Mouse (Mus musculus): ENCODE data around the gene Zfp616. TPM values are rescaled to one million over a fixed set of nuclear protein-coding genes. Genes with fewer than 3 reads are reported as not detected.

Gene Zfp616
- polyA plus RNA-seq (2014; fragmentation: Illumina TruSeq; extraction: RNeasy Lipid Tissue Mini Kit (QIAGEN cat#74804); ENCODE audit: low replicate concordance) = not detected

DNA sequence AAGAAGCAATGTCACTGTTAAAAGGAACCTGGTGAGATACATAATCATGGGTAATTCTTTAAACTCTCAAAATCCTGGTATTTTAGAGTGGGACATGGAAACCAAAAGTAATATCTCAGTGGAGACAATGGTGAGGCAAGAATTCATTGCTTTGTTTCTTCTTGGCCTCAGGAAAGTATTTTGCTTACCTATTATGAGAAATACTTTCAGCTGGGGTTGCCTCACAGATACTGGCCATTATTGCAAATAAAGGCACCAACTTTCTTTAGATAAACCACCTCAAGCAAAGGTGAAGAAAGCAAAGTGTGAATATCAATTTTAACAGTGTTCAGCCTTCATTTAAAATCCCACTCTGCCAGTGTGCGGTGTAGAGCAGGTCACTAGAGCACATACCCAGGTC lies at the start of gene Zfp616:
TSS of gene Zfp616 (plus strand) at position 301 of the 400 bp plus-strand sequence.

DNA sequence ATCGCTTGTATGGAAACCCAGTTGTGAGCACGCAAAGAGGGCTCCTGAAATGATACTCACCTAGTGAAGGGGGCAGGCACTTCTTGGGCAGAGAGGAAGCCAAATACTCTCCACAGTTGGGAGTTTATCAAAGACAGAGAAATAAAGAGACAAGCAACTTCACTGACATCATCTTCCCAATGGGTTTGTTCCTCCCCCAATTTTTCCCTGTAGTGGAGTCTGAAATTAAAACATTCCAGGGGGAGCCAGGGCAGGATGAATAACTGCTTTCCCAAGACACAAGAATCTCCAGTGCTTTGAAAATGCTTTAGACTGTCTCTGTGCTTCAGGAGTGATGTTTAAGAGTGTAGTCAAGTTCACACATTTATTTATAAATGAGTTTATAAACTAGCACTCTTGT lies 13.3 kb upstream of the Zfp616 start, which contains the start of the genes Olfr139 and Olfr399:
TSS of gene Olfr139 (minus strand) at position 101 of the 400 bp plus-strand sequence.
TSS of gene Olfr399 (minus strand) at position 165 of the 400 bp plus-strand sequence.

DNA sequence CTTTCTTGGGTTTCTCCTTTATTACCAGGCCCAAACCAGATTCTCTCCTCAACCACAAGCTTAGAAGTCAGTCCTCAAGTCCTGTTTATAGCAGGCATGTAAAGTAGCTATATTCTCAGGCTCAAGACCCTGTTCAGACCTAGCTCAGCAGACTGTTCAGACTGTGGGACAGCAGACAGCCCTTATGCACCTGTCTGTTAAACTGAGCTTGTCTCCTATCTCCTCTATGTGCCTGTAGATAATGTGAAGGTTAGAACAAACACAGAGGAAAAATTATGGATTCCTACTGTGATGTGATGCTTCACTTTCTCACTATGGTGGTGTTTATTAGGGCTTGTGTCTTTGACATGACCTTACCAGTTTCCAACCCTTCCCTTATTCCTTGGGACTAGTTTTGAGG lies 43.7 kb downstream of the Zfp616 start, which contains the start of gene Olfr401:
TSS of gene Olfr401 (plus strand) at position 301 of the 400 bp plus-strand sequence.

Other genes starting within 250 kb of the Zfp616 start
- not detected for gene Olfr393, start 218.5 kb upstream of the Zfp616 start, polyA plus RNA-seq (2014; fragmentation: Illumina TruSeq; extraction: RNeasy Lipid Tissue Mini Kit (QIAGEN cat#74804); ENCODE audit: low replicate concordance)
- gene Olfr394, start 179.2 kb upstream of the Zfp616 start, polyA plus RNA-seq (2014; fragmentation: Illumina TruSeq; extraction: RNeasy Lipid Tissue Mini Kit (QIAGEN cat#74804); ENCODE audit: low replicate concordance) = not detected
- gene Olfr395, start 160.7 kb upstream of the Zfp616 start, polyA plus RNA-seq (2014; fragmentation: Illumina TruSeq; extraction: RNeasy Lipid Tissue Mini Kit (QIAGEN cat#74804); ENCODE audit: low replicate concordance) = not detected
- not detected for gene Olfr23, start 133.3 kb upstream of the Zfp616 start, polyA plus RNA-seq (2014; fragmentation: Illumina TruSeq; extraction: RNeasy Lipid Tissue Mini Kit (QIAGEN cat#74804); ENCODE audit: low replicate concordance)
- not detected for gene Olfr397, start 109.1 kb upstream of the Zfp616 start, polyA plus RNA-seq (2014; fragmentation: Illumina TruSeq; extraction: RNeasy Lipid Tissue Mini Kit (QIAGEN cat#74804); ENCODE audit: low replicate concordance)
- not detected for gene Olfr398, start 79.5 kb upstream of the Zfp616 start, polyA plus RNA-seq (2014; fragmentation: Illumina TruSeq; extraction: RNeasy Lipid Tissue Mini Kit (QIAGEN cat#74804); ENCODE audit: low replicate concordance)
- gene Olfr139, start 13.4 kb upstream of the Zfp616 start, polyA plus RNA-seq (2014; fragmentation: Illumina TruSeq; extraction: RNeasy Lipid Tissue Mini Kit (QIAGEN cat#74804); ENCODE audit: low replicate concordance) = not detected
- not detected for gene Olfr399, start 13.3 kb upstream of the Zfp616 start, polyA plus RNA-seq (2014; fragmentation: Illumina TruSeq; extraction: RNeasy Lipid Tissue Mini Kit (QIAGEN cat#74804); ENCODE audit: low replicate concordance)
- gene Olfr401, start 43.8 kb downstream of the Zfp616 start, polyA plus RNA-seq (2014; fragmentation: Illumina TruSeq; extraction: RNeasy Lipid Tissue Mini Kit (QIAGEN cat#74804); ENCODE audit: low replicate concordance) = not detected
- not detected for gene Olfr402, start 83.6 kb downstream of the Zfp616 start, polyA plus RNA-seq (2014; fragmentation: Illumina TruSeq; extraction: RNeasy Lipid Tissue Mini Kit (QIAGEN cat#74804); ENCODE audit: low replicate concordance)
- not detected for gene Olfr403, start 116.3 kb downstream of the Zfp616 start, polyA plus RNA-seq (2014; fragmentation: Illumina TruSeq; extraction: RNeasy Lipid Tissue Mini Kit (QIAGEN cat#74804); ENCODE audit: low replicate concordance)
- not detected for gene Olfr43, start 141.4 kb downstream of the Zfp616 start, polyA plus RNA-seq (2014; fragmentation: Illumina TruSeq; extraction: RNeasy Lipid Tissue Mini Kit (QIAGEN cat#74804); ENCODE audit: low replicate concordance)
- gene Olfr406, start 189.9 kb downstream of the Zfp616 start, polyA plus RNA-seq (2014; fragmentation: Illumina TruSeq; extraction: RNeasy Lipid Tissue Mini Kit (QIAGEN cat#74804); ENCODE audit: low replicate concordance) = not detected
- not detected for gene Olfr59, start 213.8 kb downstream of the Zfp616 start, polyA plus RNA-seq (2014; fragmentation: Illumina TruSeq; extraction: RNeasy Lipid Tissue Mini Kit (QIAGEN cat#74804); ENCODE audit: low replicate concordance)